Mouse (Mus musculus) gastrocnemius, adult 18-20 months (tissue): ENCODE measurements at regions not wholly inside any gene's neighbourhood (a gene's known extent, or its start where the extent isn't known, plus 50 kb on each side); places are given as distances from the start of the nearest gene placed in this dataset.

Experiments used
- DNase-seq: peaks from one replicate; pipeline ENCODE4 v3.0.0; 2021; ENCODE audit warnings: low spot score

- DNase-seq, result no peak
Measured at GRCm38 (mm10) chr12:31130434-31130833, 56.8 kb downstream of the Fam110c start.

- no peak for DNase-seq
Measured at GRCm38 (mm10) chr12:31134465-31134992, 60.9 kb downstream of the Fam110c start.

DNA sequence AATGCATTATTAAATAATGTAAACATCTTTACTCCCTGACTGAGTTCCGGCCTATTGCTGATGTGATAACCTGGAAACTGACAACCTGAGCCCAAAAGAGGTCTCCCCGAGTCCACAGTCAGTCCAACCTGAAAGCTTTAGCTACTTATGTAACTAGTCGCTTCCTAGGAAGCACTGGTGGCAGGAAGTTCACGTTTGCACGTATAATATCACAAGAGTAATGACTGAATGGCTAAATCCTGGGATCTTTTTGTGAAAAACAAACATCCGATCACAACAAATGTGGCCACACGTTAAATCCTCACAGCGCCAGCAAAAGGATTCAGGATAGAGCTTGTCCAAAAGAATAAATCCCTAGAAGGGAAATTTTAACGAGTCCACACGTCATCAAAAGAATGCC, 62.7 kb downstream of the Fam110c start:
- no peak for DNase-seq

- DNase-seq, result no peak
Measured at GRCm38 (mm10) chr12:31136911-31137310, 63.2 kb downstream of the Fam110c start.

- DNase-seq, result no peak
Measured at GRCm38 (mm10) chr12:31137431-31137830, 63.8 kb downstream of the Fam110c start.

- DNase-seq, result no peak
Measured at GRCm38 (mm10) chr12:31139853-31140252, 66.2 kb downstream of the Fam110c start.

DNA sequence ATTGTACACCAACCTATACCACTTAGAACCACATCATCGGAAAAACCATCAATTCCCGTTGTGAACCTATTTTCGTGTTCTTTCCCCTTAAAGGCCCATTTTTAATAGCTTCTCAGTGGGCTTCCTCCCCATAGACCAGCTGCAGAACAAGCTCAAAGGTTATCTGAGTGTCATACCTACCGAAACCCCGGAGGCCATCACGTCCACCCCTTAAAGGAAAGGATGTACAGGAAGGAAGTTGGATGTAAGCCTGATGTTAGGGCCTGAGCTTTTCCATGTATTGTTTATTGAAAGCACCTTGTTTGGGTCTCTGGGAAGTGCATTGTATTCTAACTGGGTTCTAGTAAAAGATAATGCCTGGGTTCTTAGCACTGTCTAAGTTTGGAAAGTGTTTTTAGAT, 69.6 kb downstream of the Fam110c start:
- DNase-seq, result no peak

DNA sequence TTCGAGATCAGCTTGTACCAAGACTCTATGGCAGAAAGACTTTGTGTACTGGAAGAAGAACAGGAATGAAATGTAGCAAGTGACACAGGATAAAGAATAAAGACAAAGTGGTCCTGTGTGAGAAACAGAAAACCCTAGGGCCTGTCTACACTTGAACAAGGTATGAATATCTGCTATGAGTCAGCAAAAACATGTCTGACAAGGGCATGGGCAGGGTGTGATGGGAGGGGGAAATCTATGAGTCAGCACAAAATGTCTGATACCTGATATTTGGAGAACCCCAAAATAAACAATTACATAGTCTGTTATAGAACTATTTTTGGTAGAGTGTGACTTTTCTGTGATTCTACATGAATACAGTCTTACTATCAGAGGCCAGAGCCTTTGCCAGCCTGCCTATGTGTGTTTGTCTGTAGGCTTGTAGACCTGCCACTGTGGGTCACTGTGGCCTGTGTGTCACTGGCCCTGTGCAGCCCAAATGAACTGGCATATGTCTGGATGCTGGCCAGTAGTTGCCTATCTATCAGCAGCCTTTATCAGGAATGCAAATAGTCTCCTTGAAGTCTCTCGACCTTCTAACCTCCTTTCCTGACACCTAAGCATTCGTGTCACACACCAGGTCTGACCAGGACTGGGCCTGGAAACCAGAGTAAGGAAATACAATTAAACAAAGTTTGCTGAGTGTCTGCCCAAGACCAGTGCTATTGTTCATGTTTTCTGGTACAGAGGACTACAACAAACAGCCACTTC, 71.5 kb downstream of the Fam110c start:
- DNase-seq, result no peak

- DNase-seq, result no peak
Measured at GRCm38 (mm10) chr12:31148417-31149356, 75.0 kb downstream of the Fam110c start.

DNA sequence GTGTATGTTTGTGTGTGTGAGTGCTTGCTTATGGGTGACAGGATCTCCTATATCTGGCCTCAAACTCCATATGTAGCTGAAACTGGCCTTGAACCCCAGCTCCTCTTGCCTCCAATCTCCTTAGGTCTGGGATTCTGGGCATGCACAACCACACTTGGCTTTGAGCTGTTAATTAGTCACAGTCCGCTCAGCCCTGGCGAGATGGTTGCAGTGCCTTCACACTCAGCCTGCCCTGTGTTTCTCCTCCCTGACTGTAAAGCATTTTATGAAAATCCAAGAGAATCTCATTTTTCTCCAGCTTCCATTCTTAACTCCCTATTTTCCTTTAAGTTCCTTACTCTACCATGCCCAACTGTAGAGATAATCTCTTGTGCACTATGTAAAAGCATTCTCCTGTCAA, 80.1 kb downstream of the Fam110c start:
- no peak for DNase-seq

DNA sequence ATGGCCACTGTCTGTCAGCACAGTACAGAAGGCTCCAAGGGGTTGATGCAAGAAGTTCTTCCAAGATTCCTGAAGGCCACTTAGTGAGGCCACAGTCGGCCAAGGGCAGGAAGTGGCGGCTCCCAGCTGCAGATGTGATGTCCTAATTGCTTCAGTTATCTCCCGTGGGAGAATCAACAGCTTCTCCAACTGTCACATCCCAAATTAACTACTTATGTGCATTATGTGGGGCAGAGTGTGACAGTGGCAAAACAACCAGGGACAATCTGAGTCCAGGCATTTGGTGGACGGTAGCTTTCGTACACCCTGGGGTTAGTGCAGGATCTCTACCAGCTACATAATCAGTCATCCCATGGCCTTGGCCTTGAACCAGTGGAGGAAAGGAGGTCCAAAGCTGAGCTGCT, 80.9 kb downstream of the Fam110c start:
- DNase-seq, result peak; percentile 50

- DNase-seq, result peak; percentile 40
Measured at GRCm38 (mm10) chr12:31156154-31156720, 82.6 kb downstream of the Fam110c start.

GRCm38 (mm10) chr12:31157453-31157852, 83.1 kb upstream of the Gm6993 start:
- DNase-seq, result no peak

DNA sequence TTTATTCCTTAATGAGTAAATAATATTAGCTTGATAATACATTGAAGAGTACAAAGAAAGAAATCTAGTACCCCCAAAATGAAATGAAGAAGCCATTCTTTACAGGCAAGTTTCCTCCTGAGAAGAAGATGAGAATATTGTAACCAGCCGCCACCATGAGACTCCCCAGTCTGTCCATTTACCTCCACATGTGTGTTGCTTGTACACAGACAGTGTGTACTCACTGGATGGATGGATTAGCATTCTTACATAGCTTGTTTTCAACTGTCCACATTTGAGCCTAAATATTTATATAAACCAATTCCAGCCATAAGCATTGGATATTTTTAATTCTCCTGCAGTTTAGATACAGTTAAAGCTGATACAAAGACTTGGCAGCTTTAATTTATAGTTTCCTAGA, 82.7 kb upstream of the Gm6993 start:
- no peak for DNase-seq

- DNase-seq, result no peak
Measured at GRCm38 (mm10) chr12:31158885-31159284, 81.7 kb upstream of the Gm6993 start.

DNA sequence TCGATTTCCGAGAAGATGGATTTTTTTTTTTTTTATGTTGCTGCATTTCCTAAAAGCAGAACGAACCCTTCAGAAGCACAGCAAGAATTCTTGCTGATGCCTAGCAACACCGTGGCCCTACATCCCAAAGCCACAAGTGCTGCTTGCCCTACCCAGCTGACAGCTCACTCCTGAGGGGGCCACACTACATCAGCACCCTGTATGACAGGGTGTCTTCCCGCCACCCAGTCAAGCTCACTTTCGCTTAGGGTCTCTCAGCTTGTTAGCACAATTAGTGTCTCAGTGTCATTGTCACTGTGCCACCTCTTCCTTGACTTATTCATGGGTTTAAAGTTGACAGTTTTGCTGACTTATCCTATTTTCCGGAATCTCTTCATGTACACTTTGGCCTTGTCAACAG, 81.2 kb upstream of the Gm6993 start:
- DNase-seq, result no peak

GRCm38 (mm10) chr12:31168221-31168890, 72.2 kb upstream of the Gm6993 start:
- peak; percentile 41 for DNase-seq

DNA sequence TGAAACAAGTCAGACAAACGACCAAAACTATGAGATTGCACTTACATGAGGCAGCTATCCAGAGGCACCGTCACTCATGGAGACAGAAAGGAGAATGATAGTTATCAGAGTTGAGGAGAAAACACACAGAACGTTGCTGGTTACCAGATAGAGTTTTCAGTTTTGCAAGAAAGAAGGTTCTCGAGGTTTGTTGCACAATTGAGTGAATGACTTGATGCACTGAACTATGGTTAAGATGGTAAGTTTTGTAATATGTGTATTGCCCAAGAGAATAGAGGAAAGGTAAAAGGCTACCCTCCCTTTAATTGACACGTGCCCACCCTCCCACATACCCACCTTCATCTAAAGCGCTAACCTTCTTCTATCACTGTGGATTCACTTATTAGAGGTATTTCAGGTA, 70.5 kb upstream of the Gm6993 start:
- no peak for DNase-seq

- DNase-seq, result peak; percentile 24
Measured at GRCm38 (mm10) chr12:31170546-31171160, 69.9 kb upstream of the Gm6993 start.

- DNase-seq, result no peak
Measured at GRCm38 (mm10) chr12:31171992-31172391, 68.6 kb upstream of the Gm6993 start.
